Mouse (Mus musculus): ENCODE results near the gene Slc22a4. TPM values are rescaled to one million over a fixed set of nuclear protein-coding genes. Genes with fewer than 3 reads are reported as not detected.

Gene Slc22a4
- not detected for polyA plus RNA-seq (2017; shearing (Covaris generic))

GRCm38 (mm10) chr11:54028044-54028951 is at the start of gene Slc22a4:
Slc22a4 (minus strand) TSS chr11:54028090.

GRCm38 (mm10) chr11:54068520-54069371 is 40.9 kb upstream of the Slc22a4 start, which contains the start of gene Pdlim4:
Pdlim4 (minus strand) TSS chr11:54069014.

GRCm38 (mm10) chr11:53979788-53980621 is 47.9 kb downstream of the Slc22a4 start, which contains the start of gene Slc22a21:
Slc22a21 (minus strand) TSS chr11:53980332.

Other genes with a start within 250 kb of the Slc22a4 start
- gene Gm12216, start 168.8 kb downstream of the Slc22a4 start, polyA plus RNA-seq (2017; shearing (Covaris generic)) = 15.7 TPM
- 17.3 TPM for gene Slc22a5, start 136.4 kb downstream of the Slc22a4 start, polyA plus RNA-seq (2017; shearing (Covaris generic))
- 0.47 TPM for gene Slc22a21, start 47.8 kb downstream of the Slc22a4 start, polyA plus RNA-seq (2017; shearing (Covaris generic))
- gene Pdlim4, start 40.9 kb upstream of the Slc22a4 start, polyA plus RNA-seq (2017; shearing (Covaris generic)) = 134 TPM
- 0.97 TPM for gene P4ha2, start 72.0 kb upstream of the Slc22a4 start, polyA plus RNA-seq (2017; shearing (Covaris generic))
- gene Csf2, start 221.6 kb upstream of the Slc22a4 start, polyA plus RNA-seq (2017; shearing (Covaris generic)) = not detected
- gene Il3, start 239.2 kb upstream of the Slc22a4 start, polyA plus RNA-seq (2017; shearing (Covaris generic)) = not detected

All from naive thymus-derived CD4-positive, alpha-beta T cell, adult 5 months (primary cell).